Mouse (Mus musculus) frontal cortex, adult 2 months (tissue): ENCODE data around the gene Map4k2. TPM values are rescaled to one million over a fixed set of nuclear protein-coding genes. Genes with fewer than 3 reads are reported as not detected.
A peak's percentile ranks its signal among the peaks of the same experiment; 100 is the strongest.
"Not testable (repeated sequence)": the region's sequence is repeated elsewhere in the genome, so short reads cannot be mapped to it uniquely, and the experiment has no call there.

Source experiments
- DNase-seq, 2 experiments: peaks; one replicate each; pipeline ENCODE4 v3.0.0; 2022; ENCODE audit warnings: low spot score in 1 of 2; ENCODE audit errors: extremely low spot score in 1 of 2
- polyA plus RNA-seq: library from polyadenylated mRNA; depleted of rRNA; stranded (reverse); fragments of >200 nt; gene quantifications from 2 replicates; pipeline ENCODE4 v1.2.3, GENCODE M21; 2012; rRNA removed

Map4k2 gene
- 193 and 205 TPM in 2 replicates for polyA plus RNA-seq

- DNase-seq, result peak in 1 of 2 experiments; percentile 78
Measured at GRCm38 (mm10) chr19:6340524-6341452, at the start of gene Map4k2. Map4k2 (plus strand) TSS chr19:6341135.

- DNase-seq, result no peak
Measured at GRCm38 (mm10) chr19:6292262-6292661, 48.7 kb upstream of the Map4k2 start.

- no peak for DNase-seq
Measured at GRCm38 (mm10) chr19:6294301-6294700, 46.6 kb upstream of the Map4k2 start.

- DNase-seq, result no peak
Measured at GRCm38 (mm10) chr19:6296551-6297210, 44.3 kb upstream of the Map4k2 start.

- DNase-seq, result no peak
Measured at GRCm38 (mm10) chr19:6297641-6298040, 43.3 kb upstream of the Map4k2 start.

- no peak for DNase-seq
Measured at GRCm38 (mm10) chr19:6299003-6299402, 41.9 kb upstream of the Map4k2 start.

GRCm38 (mm10) chr19:6299450-6300267, 41.3 kb upstream of the Map4k2 start:
- no peak for DNase-seq

- no peak for DNase-seq
Measured at GRCm38 (mm10) chr19:6300402-6300841, 40.5 kb upstream of the Map4k2 start.

GRCm38 (mm10) chr19:6302114-6302513, 38.8 kb upstream of the Map4k2 start:
- DNase-seq, result no peak

GRCm38 (mm10) chr19:6302522-6302921, 38.4 kb upstream of the Map4k2 start:
- DNase-seq, result peak in 1 of 2 experiments; percentile 37

GRCm38 (mm10) chr19:6303831-6304230, 37.1 kb upstream of the Map4k2 start:
- DNase-seq, result no peak

GRCm38 (mm10) chr19:6304787-6305516, 36.0 kb upstream of the Map4k2 start:
- peak; percentile 50 to 88 for DNase-seq

- DNase-seq, result no peak
Measured at GRCm38 (mm10) chr19:6305517-6306115, 35.3 kb upstream of the Map4k2 start.

- peak in 1 of 2 experiments; percentile 26 for DNase-seq
Measured at GRCm38 (mm10) chr19:6306137-6306551, 34.8 kb upstream of the Map4k2 start, which contains the start of gene Cdc42bpg. Cdc42bpg (plus strand) TSS chr19:6306456.

- DNase-seq, result peak in 1 of 2 experiments; percentile 40
Measured at GRCm38 (mm10) chr19:6306586-6306985, 34.3 kb upstream of the Map4k2 start.

GRCm38 (mm10) chr19:6307733-6308531, 33.0 kb upstream of the Map4k2 start:
- no peak for DNase-seq

- DNase-seq, result no peak
Measured at GRCm38 (mm10) chr19:6310181-6310580, 30.8 kb upstream of the Map4k2 start.

GRCm38 (mm10) chr19:6311783-6312182, 29.2 kb upstream of the Map4k2 start:
- DNase-seq, result not testable (repeated sequence)

GRCm38 (mm10) chr19:6313796-6314195, 27.1 kb upstream of the Map4k2 start:
- DNase-seq, result no peak
